Mouse (Mus musculus) ovary, postnatal 10 days (tissue): ENCODE results near the gene Gm11213.

Experiments
- DNase-seq: peaks from one replicate; pipeline ENCODE4 v3.0.0; 2022; ENCODE audit warnings: low spot score

Gene Gm11213

GRCm38 (mm10) chr4:63580078-63580477, 25.0 kb downstream of the Gm11213 start:
- DNase-seq: no peak

- no peak for DNase-seq
These were observed 25.4 kb downstream of the Gm11213 start for GRCm38 (mm10) chr4:63579649-63580048.

GRCm38 (mm10) chr4:63572621-63573020, 32.4 kb downstream of the Gm11213 start:
- no peak for DNase-seq

GRCm38 (mm10) chr4:63570208-63570781, 34.8 kb downstream of the Gm11213 start:
- DNase-seq: no peak

GRCm38 (mm10) chr4:63569322-63569721, 35.7 kb downstream of the Gm11213 start:
- no peak for DNase-seq

- no peak for DNase-seq
These were observed 37.2 kb downstream of the Gm11213 start for GRCm38 (mm10) chr4:63567712-63568390.

GRCm38 (mm10) chr4:63562742-63563141, 42.3 kb downstream of the Gm11213 start:
- DNase-seq: no peak

GRCm38 (mm10) chr4:63561861-63562675, 43.0 kb downstream of the Gm11213 start:
- DNase-seq: no peak

GRCm38 (mm10) chr4:63560079-63560478, 45.0 kb downstream of the Gm11213 start:
- no peak for DNase-seq

- DNase-seq: no peak
These were observed 45.8 kb downstream of the Gm11213 start for GRCm38 (mm10) chr4:63559127-63559697.

- peak; percentile 60 for DNase-seq
These were observed 46.5 kb downstream of the Gm11213 start, which contains the start of gene Tmem268 for GRCm38 (mm10) chr4:63558407-63559081. Tmem268 (plus strand) TSS chr4:63558781.

GRCm38 (mm10) chr4:63557124-63558059, 47.7 kb downstream of the Gm11213 start:
- no peak for DNase-seq

- no peak for DNase-seq
These were observed 48.4 kb downstream of the Gm11213 start for GRCm38 (mm10) chr4:63556665-63557064.

- DNase-seq: no peak
These were observed 50.0 kb downstream of the Gm11213 start for GRCm38 (mm10) chr4:63555111-63555510.

GRCm38 (mm10) chr4:63554616-63555015, 50.4 kb downstream of the Gm11213 start:
- no peak for DNase-seq

GRCm38 (mm10) chr4:63553789-63554576, 51.1 kb downstream of the Gm11213 start:
- DNase-seq: no peak

- no peak for DNase-seq
These were observed 52.2 kb downstream of the Gm11213 start for GRCm38 (mm10) chr4:63552865-63553264.

- no peak for DNase-seq
These were observed 54.2 kb downstream of the Gm11213 start for GRCm38 (mm10) chr4:63550908-63551307.

- DNase-seq: no peak
These were observed 56.6 kb downstream of the Gm11213 start for GRCm38 (mm10) chr4:63548491-63548890.

GRCm38 (mm10) chr4:63547799-63548198, 57.3 kb downstream of the Gm11213 start:
- no peak for DNase-seq
